Mouse (Mus musculus): ENCODE results near the gene Pex26.

Pex26 gene

DNA sequence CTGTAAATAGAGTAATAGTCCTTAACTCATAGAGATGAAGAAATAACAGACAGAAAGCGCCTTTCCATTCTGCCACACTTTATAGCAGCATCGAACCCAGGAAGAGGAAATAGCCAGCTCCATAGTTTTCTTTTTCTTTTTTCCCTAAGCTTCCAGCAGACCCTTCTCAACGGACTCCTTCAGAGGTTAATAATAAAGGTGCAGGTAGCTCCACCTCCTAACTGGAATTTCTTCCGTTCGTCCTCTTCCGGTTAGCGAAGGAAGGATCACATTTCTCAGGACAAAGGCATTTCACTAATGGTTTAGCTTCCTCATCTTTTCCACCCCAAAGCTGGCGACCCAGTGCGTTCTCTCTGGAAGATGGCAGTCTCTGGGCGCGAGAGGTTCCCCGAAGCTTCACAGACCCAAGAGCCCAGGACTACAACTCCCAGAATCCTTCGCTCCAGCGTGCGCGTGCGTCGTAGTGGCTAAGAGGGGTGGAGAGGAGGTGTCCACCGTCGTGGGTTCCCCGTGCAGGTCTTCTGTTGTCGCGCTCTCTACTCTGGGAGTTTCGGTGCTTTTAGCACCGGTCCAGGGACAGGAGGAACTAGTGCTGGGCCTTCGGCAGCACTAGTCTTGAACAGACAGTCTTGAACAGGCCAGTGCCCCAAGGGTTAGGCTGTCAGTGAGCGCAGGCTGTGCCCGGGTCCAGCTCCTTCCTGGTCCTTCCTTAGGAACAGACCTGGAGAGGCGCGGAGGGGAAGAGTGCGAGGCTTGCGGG, at the start of gene Pex26:
TSS of gene Pex26 (plus strand) at position 254 of the 760 bp plus-strand sequence.
- DNase-seq: peak; percentile 92 to 94

DNA sequence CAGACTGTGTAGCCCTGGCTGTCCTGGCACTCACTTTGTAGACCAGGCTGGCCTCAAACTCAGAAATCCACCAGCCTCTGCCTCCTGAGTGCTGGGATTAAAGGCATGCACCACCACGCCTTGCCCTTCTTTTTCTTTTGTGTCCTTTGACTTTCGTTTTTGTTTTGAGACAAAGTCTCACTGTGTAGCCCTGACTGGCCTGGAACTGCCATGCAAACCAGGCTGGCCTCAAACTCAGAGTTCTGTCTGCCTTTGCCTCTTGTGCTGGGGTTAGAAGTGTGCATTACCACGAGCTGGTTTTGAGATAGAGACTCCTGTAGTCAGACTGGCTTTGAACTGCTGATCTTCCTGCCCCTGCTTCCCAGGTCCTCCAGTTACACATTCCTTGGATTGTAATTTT, 49.2 kb upstream of the Pex26 start:
- no peak for DNase-seq

DNA sequence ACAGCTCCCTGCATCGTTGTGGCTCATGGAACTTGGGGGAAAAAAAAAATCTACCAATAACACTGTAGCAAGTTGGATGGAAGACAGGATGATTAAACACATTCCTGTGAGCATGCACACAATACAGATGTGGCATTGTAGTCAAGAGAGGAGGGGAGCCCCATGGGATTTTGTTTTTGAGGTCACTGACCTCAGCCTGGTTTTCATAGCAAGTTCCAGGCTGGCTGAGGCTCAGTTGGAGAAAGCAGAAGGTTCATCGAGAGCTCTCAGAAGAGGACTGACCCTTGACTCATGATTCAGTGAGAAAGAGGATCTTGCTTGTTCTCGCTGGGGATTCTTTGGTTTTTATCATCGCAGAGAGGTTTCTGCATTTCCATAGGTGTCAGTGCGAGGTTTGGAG, 48.6 kb upstream of the Pex26 start:
- DNase-seq: no peak

DNA sequence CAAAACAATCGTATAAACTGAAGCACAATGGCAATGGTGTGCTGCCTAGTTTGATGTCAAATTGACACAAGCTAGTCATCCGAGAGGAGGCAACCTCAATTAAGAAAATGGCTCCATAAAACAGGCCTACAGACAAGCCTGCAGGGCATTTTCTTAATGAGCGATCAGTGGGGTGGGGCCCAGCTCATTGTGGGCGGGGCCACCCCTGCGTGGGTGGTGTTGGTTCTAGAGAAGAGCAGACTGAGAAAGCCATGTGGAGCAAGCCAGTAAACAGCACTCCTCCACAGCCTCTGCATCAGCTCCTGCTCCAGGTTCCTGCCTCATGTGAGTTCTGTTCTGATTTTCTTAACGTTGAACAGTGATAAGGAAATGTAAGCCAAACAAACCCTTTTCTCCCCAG, 46.2 kb upstream of the Pex26 start:
- DNase-seq: no peak

DNA sequence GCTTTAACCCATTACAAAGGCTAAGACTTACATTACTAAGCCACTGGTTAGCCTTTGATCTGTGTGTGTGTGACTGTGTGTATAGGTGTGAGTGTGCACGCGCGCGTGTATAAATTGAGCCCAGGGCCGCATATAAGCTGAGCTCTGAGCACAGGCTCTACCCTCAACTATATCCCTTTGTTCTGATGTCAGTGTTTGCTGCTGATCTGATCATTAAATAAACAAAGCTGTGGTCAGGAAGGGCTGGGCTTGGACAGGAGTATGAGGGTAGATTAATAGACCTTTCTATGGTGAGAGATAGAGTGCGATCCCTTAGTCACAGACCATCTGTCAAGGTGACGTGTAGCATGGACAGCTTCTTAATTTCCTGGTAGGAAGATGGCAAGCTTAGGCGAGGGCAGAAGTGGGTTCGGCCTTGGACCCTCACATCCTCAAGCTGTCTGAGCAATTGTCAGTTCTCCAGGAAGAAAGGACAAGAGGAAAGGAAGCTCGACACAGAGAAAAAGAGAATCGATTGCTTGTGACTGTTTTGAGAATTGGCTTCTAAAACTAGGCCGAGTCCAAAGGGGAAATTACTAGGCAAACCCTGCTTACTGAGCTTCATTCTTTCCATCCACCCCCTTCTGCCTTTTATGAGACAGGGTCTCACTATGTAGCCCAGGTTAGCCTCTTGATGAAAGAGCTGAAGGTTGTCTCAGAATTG, 45.0 kb upstream of the Pex26 start:
- no peak for DNase-seq

DNA sequence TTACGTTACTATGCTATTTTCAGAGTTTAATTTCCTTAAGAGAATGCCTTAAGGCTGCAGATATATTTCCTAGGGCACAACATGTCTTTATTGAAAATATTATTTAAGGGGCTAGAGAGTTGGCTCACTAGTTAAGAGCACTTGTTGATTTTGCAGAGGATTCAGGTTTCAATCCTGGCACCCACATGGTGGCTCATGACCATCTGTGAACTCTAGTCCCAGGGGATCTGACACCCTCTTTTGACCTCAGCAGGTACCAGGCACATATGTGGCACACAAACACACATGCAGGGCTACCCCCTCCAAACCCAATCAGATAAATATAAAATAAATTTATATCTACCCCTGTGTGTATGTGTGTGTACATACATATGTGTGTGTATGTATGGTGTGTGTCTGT, 44.2 kb upstream of the Pex26 start:
- DNase-seq: no peak

DNA sequence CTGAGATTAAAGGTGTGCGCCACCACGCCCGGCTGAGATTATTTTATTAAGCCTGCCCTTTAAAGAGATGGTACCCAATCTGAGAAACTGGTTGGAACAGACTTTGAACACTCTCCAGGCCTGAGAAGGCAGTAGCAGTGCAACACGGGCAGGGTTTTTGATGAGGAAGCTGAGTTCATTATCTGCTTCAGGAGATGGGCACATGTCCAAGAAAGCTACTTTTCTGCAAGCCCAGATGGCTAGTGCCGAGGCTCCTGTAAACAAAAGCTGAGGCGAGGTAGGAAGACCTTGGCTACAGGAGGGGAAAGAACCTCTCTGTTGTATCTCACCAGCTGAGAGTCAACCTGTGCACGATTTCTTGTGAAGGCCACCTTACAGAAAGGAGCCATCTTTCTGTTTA, 41.2 kb upstream of the Pex26 start:
- no peak for DNase-seq

DNA sequence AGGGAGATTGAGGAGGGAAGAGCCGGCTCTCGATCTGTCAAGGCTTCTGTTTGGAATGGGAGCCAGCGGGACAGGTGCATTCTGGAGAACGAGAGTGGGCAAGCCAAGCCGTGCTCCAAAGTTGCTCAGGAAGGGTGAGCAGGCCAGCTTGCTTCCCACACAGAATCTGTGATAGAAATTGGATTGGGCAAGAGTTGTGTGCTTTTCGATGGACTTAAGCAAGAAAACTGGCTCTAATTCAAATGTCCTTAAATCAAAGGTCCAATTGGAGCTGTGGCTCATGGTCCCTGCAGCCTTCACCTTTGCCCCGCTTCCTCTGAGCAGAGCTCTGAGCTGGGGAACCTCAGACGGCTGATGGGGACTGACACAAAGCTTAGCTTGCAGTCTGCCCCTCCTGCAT, 40.0 kb upstream of the Pex26 start:
- peak in 1 of 2 experiments; percentile 32 for DNase-seq

DNA sequence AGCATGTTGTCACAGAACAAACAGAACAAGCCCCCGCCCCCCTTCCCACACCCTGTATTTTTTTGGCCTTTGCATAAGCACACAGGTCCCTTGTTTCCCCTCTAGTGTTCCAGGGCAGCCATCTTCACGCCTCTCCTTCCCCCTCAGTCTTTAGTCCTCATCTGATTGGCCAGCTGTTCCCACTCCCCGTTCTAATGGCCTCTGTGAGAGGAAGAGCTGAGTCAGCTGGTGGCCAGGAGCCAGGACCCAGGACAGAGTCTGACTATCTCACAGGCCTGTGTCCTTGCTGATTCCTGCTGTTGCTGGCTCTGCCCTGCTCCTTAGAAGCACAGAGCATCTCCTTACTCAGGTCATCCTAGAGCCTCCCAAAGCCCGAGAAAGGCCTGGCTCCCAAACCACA, 39.4 kb upstream of the Pex26 start:
- peak; percentile 32 to 56 for DNase-seq

DNA sequence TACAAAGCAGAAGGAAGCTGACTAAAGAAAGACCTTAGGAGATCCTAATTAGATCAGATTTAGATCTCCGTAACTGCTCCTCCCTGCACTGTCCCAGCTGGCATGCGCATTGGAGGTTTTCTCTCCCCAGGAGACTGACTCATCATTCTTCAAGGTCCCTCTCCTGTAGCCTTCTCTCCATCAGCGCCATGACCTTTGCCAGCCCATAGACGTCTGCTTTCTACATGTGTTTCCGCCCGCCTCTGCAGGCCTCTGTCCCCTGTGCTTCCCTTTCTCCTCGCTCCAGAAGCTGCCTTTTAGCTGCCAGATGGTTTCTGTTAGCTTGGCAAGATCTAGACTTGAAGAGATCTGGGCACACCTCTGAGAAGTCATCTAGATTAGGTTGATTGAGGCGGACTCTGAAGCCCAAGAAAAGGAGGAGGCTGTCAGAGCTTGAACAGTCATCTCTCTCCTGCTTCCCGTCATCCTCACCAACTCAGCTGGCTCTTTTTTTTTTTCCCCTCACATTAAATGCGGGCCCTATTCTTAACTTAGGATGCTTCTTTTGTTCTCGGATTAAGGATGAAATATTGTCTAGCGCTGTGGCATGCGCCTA, 38.4 kb upstream of the Pex26 start:
- peak in 1 of 2 experiments; percentile 19 for DNase-seq

DNA sequence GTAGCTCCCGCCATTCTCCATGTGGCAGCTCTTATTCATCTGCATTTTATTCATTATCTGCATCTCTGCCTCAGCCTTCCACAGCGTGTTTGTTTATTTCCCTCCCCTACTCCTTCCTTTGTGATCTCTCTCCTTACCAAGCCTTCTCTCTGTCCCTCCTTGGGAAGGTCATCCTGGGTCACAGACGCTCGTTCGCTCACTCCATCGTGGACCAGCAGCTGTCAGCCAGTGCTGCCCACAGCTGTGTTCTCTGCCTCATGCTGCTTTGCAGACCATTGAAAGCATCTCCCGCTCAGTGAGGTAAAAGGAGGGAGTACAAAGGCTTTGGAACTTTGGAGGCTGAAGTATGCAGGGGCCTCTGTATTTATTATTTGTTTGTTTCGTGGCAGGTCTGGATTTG, 37.6 kb upstream of the Pex26 start:
- no peak for DNase-seq

DNA sequence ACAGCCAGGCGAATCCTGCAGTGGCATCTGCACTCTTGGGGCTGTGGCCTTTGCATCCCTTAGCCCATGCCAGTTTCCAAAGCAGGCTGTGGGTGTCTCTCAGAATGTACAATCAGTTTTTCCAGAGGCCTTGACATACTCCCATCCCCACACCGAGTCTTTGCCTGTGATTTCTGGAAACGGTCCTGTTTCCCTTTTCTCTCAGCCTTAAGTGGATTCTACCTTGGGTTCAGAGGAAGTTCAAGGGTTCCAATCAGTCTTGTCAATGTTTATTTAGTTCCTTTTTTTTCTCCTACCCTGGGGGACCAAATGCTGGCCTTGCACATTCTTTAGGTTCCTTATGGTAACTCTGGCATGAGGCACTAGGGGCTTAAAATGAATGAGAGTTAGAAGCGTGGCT, 36.7 kb upstream of the Pex26 start:
- DNase-seq: no peak

DNA sequence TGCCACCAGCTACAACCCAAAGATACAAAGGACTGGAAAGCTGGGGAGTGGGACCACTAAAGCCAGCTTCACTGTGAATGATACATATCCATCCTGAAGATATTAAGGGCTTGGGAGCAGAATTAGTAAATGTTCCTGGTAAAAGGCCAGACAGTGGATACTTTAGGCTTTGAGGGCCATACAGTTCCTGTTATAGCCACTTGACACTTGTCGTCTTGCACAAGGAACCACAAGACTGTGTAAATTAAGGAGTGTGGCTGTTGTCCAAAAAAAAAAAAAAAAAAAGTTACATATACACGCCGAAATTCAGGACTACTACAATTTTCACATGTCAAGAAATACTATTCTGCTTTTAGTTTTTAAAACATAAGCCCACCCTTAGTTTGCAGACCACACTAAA, 35.1 kb upstream of the Pex26 start:
- DNase-seq: no peak

DNA sequence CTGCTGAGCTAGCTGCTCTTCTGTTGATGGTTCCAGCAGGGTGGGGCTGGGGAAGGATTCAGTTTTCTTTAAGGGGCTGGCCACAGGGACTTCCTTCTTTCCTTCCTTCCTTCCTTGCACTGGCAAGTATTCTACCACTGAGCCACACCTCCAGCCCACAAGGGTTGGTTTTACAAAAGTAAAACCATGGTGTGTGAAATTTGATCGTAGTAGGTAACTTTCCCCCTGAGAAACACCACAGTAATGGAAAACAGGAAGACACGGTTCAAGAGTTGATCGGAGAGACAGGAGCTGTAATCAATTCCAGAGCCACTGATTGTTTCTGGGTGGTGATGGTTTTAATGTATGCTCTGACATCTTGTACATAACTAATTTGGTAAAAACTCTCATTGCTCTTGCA, 34.0 kb upstream of the Pex26 start:
- no peak for DNase-seq

DNA sequence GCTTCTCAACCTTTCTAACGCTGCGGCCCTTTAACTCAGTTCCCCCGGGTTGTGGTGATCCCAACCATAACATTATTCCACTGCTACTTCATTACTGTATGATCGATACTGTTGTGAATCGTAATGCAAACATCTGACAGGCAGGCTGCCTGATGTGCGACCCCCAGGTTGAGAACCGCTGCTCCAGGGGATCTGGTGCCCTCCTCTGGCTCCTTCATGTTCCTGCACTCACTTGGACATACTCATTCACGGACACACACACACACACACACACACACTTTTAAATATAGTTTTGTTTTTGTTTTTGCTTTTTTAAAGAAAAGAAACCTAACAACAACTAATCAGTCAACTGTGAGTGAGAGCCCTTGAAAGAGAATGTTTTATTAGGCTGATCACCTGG, 33.3 kb upstream of the Pex26 start:
- DNase-seq: no peak

DNA sequence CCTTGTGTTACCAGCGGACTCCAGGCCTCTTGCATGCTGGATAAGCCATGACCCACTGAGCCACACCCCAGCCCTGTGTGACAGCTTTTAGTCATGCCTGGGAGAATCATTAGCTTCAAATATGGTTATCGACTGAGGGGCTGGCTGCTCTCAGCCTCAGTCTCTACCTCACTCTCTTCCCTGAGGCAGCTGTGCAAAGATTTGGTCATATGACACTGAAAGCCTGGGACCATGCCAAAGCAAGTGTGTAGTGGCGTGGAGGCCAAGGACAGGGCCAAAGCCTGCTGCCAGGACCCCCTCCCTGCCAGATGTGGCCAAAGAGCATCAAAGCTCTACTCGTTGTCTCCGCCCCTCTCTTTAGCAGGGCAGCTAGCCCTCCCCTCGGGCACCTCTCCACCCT, 31.7 kb upstream of the Pex26 start:
- no peak for DNase-seq

DNA sequence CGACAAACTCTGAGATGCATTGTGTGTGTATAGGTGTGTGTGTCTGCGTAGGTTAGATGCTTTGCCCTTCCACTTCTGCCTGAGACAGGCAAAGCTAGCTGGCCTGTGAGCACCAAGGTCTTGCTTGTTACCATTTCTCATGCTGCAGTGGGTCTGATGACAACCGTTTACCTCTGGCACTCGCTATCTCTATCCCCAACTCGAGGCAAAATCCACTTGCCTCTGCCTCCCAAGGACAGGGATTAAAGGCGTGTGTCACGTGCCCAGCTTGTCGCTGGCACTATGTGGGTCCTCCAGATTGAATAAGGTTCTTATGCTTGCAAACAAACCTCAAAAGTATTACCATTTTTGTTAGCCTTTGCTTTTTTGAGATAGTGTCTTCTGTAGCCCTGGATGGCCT, 30.3 kb upstream of the Pex26 start:
- no peak for DNase-seq

DNA sequence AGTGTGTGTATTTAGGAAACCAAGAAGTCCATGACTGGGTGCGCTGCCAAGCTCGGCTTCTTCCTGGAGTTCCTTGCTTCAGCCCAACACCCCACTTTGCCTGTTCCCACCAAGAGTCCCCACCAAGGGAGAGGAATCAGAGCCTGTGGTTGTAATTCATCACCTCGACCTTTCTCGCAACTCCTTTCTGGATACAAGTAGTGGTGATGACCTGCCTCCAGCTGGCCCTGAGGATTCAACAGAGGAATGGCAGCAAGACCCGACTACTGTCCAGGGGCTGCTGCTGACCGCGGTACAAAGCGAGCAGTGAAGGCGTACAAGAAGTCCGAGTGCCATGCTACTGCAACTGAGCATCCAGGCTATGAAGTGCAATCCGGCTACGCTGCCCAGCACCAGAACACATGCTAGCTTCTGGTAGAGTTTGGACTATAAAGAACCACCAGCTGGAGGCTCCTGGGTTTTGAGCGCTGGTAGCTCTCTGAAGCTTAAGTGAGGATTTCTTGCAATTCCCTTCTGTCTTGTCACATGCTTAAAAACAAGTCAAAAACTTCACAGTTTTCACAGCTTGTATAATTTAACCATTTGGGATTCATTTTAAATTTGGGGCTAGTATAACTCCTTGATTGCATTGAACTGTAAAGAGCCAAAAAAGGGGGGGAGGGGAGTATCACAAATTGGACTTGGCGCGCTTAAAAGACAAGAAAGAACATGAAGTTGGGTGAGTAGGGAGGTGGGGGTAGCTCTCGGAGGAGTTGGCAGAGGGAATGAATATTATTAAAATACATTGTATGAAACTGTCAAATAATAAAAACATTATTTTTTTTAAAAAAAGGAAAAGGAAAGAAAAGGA, 28.8 kb upstream of the Pex26 start:
- DNase-seq: no peak

DNA sequence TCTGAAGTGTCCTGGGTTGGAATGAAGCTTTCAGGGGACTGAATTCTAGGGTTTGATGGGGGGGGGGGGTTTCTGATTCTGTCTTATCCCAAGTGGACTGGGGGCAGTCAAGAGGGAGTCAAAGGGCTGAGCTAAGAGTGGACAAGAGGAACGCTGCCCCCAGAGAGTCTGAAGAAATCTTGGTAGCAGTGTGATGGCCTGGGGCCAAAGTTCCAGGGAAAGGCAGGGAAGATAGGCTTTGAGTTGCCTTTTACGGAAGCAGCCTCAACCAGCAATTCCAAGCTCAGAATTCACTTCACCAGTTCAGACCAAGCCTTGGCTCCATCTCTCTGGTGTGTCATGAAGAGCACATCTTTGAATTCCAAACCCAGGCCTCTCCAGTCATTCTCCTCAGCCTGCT, 27.4 kb upstream of the Pex26 start:
- no peak for DNase-seq

DNA sequence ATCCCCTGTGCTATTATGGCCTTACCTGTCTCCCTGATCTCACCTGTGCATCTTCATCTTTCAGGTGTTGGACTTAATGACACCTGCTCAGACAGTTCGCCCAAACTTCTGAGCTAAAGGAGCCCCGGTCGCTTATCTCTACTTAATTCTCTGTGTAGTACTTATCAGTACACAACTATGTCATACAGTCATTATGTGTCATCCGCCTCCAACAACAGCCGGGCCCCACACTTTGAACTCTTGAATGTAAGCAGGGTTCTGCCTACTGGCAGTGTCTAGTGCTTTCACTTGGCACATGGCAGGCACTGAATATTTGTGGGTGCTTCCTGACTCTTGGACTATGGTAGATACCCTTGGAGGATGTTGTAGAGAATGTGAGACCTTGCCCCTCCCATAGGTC, 23.9 kb upstream of the Pex26 start:
- DNase-seq: no peak

DNA sequence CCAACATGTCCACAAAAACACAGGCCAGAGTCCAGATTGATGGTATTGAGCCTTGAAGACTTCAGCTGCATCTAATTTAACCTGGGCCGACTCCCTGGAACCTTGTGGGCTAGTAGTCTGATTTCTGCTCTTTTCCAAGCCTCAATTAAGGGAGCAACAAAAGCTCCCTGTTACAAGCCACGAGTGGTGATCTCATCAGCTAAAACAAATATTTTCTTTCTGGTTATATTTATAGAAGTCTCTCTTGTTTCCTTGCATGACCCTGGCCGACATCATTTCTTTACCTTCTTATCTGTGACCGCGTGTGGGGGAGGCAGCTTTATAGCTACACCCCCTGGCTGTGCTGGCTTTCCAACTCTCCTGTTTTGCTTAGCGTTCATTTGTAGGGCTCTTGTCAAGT, 23.3 kb upstream of the Pex26 start:
- DNase-seq: no peak

DNA sequence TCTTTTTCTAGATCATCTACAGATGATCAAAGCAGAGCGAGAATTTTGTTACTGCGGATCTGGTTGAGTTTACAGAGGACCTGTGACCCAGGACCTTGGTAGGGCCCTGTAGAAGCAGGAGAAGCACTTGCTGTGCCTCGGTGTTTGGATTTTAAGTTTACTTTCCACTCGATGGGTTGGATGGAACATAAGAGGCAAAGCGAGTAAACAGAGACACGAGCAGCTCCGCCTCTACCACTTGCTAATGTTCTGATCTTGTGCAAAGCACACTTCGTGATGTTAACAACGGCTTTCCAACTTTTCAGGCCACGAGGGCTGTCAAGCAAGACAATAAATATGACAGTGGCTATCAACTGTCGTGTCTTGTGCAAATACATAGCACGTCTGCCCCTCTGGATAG, 20.9 kb upstream of the Pex26 start:
- DNase-seq: no peak

DNA sequence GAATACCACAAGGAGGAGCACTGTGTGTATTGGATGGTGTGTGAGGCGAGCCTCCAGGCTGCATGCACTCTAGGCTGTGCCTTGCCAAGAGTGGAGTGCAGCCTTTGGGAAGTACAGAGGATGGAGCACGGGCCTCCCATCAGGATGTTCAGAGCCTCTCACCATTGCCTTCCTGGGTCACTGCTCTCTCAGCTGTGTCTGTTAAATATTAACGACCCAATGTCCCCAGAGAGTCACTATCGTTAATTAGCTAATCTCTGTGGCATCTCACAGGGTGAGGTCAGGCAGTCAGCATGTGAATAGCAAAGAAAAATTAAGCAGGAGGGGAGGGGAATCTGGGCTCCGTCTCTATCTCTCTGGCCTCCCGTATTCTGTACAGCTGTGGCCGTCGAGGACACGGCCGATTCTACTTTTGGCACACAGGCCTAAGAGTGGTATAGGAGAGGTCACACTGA, 17.3 kb upstream of the Pex26 start:
- no peak for DNase-seq

All from cerebellum, postnatal 14 days (tissue).